ENCODE assay signal across 7 mouse cellular contexts in genomic region chr1:194977371-194977761, GRCm38 (mm10). TPM values are rescaled to one million over a fixed set of nuclear protein-coding genes. Genes with fewer than 3 reads are reported as not detected.
DNase-seq lines count a peak whose midpoint lies in the region; ATAC-seq lines count a peak whose summit lies in the region.

No protein-coding gene starts in this region.

- no peak for DNase-seq in lung, postnatal 14 days
- peak; percentile 67 for DNase-seq in cerebellum, adult 8-10 months
- DNase-seq in left cerebral cortex, adult 9 months (ENCODE audit: low spot score in 2 of 2), result peak; percentile 48 to 51

- ATAC-seq in lung, embryonic 16.5 days (ENCODE audit: low read depth), result no peak
- no peak for ATAC-seq in heart, embryonic 13.5 days (ENCODE audit: extremely low read depth, insufficient number of reproducible peaks, low FRiP score, low TSS enrichment)
- ATAC-seq in neural tube, embryonic 13.5 days (ENCODE audit: low read depth), result peak; percentile 3; the same call in 1 of the 2 replicates
- ATAC-seq in activated CD4-positive, CD25-positive, alpha-beta regulatory T cell, adult 4 months, result no peak

- H3K27me3 ChIP-seq in lung, embryonic 16.5 days (ENCODE audit: control insufficient read depth, insufficient read depth, low read depth, low read length), result no peaks in the 10 kb centered on the region
- 0 out of 2 replicates have a peak, but pooled peaks cover 2% of the 10 kb centered on the region for H3K27me3 ChIP-seq in heart, embryonic 13.5 days (replicated peaks)
- H3K27me3 ChIP-seq in neural tube, embryonic 13.5 days, result no peaks in the 10 kb centered on the region

- peak overlapping the region; percentile 0; the same call in 1 of the 2 replicates for H3K4me3 ChIP-seq in lung, embryonic 16.5 days (ENCODE audit: low read length)
- peak overlapping the region; percentile 84 for H3K4me3 ChIP-seq in heart, embryonic 13.5 days
- H3K4me3 ChIP-seq in neural tube, embryonic 13.5 days, result peak overlapping the region; percentile 78

- H3K4me1 ChIP-seq in lung, embryonic 16.5 days (replicated peaks; ENCODE audit: control insufficient read depth, insufficient read depth, low read length), result peaks cover 12% of the 10 kb centered on the region
- H3K4me1 ChIP-seq in heart, embryonic 13.5 days, result peaks cover 26% of the 10 kb centered on the region
- H3K4me1 ChIP-seq in neural tube, embryonic 13.5 days (replicated peaks), result peaks cover 25% of the 10 kb centered on the region

- H3K9me3 ChIP-seq in lung, embryonic 16.5 days (ENCODE audit: control insufficient read depth, low read length), result no peaks in the 10 kb centered on the region
- no peaks in the 10 kb centered on the region for H3K9me3 ChIP-seq in heart, embryonic 13.5 days
- H3K9me3 ChIP-seq in neural tube, embryonic 13.5 days, result no peaks in the 10 kb centered on the region

- WGBS in lung, embryonic 16.5 days, result 0% methylated on average over 1 of the region's 1 CpGs
- whole genome bisulfite sequencing in heart, embryonic 13.5 days, result 10% methylated on average over 1 of the region's 1 CpGs
- 11% methylated on average over 1 of the region's 1 CpGs for WGBS in neural tube, embryonic 13.5 days

- H3K36me3 ChIP-seq in lung, embryonic 16.5 days (ENCODE audit: control insufficient read depth, insufficient read depth, low read length), result no peaks in the 10 kb centered on the region
- H3K36me3 ChIP-seq in heart, embryonic 13.5 days, result no peaks in the 10 kb centered on the region
- no peaks in the 10 kb centered on the region for H3K36me3 ChIP-seq in neural tube, embryonic 13.5 days

- H3K9ac ChIP-seq in lung, embryonic 16.5 days (ENCODE audit: low read length), result no peak overlapping the region
- peak overlapping the region; percentile 92 for H3K9ac ChIP-seq in heart, embryonic 13.5 days
- H3K9ac ChIP-seq in neural tube, embryonic 13.5 days, result peak overlapping the region; percentile 84

- no peak overlapping the region for H3K27ac ChIP-seq in lung, embryonic 16.5 days (ENCODE audit: low read length)
- no peak overlapping the region for H3K27ac ChIP-seq in heart, embryonic 13.5 days (replicated peaks)
- no peak overlapping the region for H3K27ac ChIP-seq in neural tube, embryonic 13.5 days (replicated peaks)

- peak overlapping the region; percentile 99 for H3K4me2 ChIP-seq in lung, embryonic 16.5 days (ENCODE audit: low read depth, low read length)
- H3K4me2 ChIP-seq in heart, embryonic 13.5 days, result peak overlapping the region; percentile 99
- peak overlapping the region; percentile 90 for H3K4me2 ChIP-seq in neural tube, embryonic 13.5 days

RNA-seq across cellular contexts. Expression of gene Cd34, which starts 38.7 kb away (rescaled TPM):
- polyA plus RNA-seq in lung, embryonic 16.5 days (2015; fragmentation: Nextera tagmentation; extraction: Ambion mirVana), result 205 and 212 TPM in 2 replicates
- polyA plus RNA-seq in heart, embryonic 13.5 days (2015; fragmentation: Nextera tagmentation; extraction: Ambion mirVana), result 84.7 and 88.1 TPM in 2 replicates
- polyA plus RNA-seq in neural tube, embryonic 13.5 days (2015; fragmentation: Nextera tagmentation; extraction: Ambion mirVana), result 40.9 and 44.6 TPM in 2 replicates
- polyA plus RNA-seq in activated CD4-positive, CD25-positive, alpha-beta regulatory T cell, adult 4 months (2017; shearing (Covaris generic)), result under 1 TPM; 0.26 to 0.48 TPM

Comparison
In these comparisons a context has a peak if more than half of its experiments do, and no peak if none do; other contexts are left out.
1. H3K4me3 ChIP-seq: peak in every context shown above with its lines; median percentile 84 in heart, embryonic 13.5 days; 78 in neural tube, embryonic 13.5 days; 0 in lung, embryonic 16.5 days.
2. RNA of gene Cd34, which starts 38.7 kb away (polyA plus RNA-seq): 205 to 212 TPM in lung, embryonic 16.5 days, 84.7 to 88.1 TPM in heart, embryonic 13.5 days and 40.9 to 44.6 TPM in neural tube, embryonic 13.5 days; 0.26 to 0.48 TPM in activated CD4-positive, CD25-positive, alpha-beta regulatory T cell, adult 4 months; every median in the first group is over 10 times any median in the second.
3. Peak in every context shown above with its lines, with median percentiles within 50 percentile points of each other: H3K4me2 ChIP-seq.